Mouse (Mus musculus) layer of hippocampus, adult 9-10 months (tissue): Measurements from ENCODE around the gene Ncam1.

ENCODE experiments used
- DNase-seq: peaks from one replicate; pipeline ENCODE4 v3.0.0; 2022; ENCODE audit warnings: low spot score

Ncam1 gene

DNA sequence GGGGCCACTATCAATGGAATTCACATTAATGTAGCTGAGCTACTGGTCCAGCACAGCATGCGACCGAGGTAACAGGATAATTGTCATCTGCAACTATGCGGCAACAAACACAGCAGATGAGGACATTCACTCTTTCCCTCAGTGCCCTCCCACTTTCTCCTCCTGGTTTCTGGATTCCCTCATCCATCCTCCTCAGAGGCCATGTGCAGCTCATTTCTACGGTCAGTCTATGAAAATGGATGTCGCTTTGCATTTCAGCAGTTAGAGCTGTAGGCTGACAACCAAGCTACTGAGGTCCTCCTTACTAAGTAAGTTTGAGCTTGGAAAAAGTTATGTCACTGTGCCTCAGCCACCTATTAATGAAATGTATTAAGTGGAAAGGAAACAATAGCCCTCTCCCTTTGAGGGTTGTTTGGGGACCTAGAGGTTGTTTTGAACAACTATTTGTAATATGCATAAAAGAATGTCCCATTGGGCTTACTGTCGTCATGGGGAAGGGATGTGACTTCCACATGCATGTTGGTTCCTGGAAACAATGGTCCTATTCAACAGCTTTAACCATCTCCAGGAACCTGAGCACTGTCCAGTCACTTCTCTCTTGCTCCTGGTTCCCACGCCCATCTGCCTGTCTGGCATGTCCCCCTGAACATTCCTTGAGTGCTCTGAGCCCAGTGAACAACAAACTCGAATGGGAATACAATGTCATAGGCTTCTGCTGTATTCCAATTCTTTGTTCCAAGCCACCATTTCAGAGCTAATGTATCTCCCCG is 122.8 kb downstream of the Ncam1 start:
- DNase-seq = no peak

DNA sequence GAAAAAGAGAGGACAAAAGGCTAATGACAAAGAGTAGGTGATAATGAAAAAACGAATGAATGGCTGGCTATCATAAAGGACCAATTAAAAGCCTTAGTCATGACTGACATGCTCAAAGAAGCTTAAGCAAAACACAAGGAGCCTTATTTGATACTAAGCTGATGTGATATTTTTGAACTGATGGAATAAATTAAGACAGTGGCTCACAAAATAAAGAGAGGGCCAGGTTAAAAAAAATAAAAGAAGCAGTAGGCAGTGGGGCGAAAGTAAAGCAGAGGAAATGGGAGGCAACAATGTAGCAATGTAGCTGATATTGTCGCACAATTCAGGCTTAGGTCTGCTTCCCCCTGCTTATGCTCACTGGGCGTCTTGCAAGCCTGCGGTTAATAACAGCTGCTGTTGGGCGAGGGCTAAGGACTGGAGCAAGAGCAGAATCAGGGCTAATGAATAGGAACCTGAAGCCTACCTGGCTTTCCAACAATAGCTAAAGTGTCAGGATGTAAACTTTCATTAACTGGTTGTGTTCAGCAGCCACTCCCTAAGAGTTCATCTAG is 126.0 kb downstream of the Ncam1 start:
- no peak for DNase-seq

DNA sequence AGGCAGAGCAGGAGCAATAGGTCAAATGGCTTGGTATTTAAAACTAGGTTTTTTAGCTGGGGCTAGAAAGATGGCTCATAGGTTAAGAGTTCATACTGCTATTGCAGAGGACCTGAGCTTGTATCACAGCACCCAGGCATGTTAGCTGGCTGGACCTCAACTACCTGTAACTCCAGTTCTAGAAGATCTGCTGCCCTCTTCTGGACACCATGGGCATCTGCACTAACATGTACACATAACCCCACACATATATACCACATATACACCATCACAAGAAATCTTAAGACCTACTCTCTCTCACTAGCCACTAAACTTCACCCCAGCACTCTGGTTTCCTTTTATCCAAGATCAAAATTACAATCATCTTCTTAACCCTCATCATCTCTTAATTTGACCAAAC is 131.7 kb downstream of the Ncam1 start:
- no peak for DNase-seq

DNA sequence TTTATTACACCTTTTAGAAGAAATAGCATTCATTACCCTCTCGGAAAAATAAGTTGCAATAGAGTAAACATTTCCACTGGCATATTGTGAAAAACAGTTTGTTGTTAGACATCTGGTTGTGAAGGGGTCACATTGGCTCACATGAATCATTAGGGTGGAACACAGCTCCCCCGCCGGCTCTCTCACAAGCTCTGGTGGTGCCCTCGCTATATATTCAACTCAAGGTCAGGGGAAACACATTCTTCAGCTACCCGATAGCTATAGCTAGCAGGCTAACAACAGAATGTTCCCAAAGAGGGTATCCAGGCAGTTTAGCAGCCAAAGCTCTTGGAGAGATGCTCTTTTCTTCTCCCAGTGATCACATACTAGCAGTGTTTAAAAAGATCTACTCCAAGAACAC is 133.4 kb downstream of the Ncam1 start:
- no peak for DNase-seq

DNA sequence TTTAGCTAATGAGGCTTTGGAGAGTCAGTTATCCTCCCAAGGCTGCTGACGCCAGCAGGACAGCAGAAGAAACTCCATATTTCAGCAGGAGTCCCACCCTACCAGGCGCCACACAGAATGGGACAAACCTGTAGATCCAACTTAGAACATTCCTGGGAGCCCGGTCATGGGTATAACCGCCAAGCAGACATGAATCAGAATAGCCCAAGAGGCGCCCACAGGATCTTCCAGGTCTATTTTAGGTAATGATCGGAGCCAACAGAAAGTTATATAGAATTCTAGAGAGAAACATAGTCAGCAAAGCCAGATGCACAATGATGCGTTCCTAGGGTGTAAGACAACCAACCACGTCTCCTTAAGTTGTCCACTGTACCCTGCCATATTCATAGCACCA is 134.8 kb downstream of the Ncam1 start:
- DNase-seq = no peak

DNA sequence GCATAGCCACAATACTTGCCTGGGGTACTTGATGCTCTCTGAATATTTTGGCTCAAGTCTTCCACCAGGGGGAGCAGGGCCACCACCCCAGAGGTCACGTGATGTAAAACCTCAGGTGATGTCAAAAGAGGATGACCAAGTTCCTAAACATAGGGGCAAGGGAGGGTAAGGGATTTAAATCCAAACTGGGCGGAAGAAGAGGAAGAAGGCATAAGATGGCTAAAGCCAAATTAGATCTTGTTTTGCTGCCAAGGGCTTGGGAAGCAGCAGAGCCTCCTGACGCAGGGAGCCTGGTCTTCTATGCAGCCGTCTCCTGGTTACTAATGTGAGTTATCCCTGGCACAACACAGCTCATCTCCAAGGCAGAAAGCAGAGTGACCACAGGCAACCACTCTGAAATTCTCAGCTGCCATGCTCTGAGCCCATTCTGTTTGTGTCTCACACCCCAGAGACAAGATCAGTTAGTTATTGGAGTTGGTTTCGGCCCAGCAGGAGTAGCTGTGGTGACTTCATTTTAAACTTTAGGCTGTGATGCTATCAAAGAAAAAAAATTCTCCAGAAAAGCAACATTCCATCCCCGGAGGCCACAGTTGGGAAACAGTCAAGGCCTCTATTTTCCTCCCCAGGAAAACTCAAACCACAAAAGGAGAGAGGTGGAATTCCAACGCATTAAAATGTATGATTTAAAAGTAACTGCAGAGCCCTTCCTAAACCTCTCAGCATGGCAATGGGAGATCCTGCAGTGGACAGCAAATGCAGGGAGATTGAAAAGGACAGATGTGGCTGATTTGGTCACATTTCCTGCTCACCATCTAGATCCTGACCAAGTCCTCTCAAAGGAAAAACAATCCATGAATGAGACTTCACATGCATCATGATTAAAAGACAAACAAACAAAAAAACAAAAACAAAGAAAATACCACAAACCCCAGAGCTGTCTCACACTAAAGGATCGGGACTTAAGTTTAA is 135.5 kb downstream of the Ncam1 start:
- DNase-seq = no peak

DNA sequence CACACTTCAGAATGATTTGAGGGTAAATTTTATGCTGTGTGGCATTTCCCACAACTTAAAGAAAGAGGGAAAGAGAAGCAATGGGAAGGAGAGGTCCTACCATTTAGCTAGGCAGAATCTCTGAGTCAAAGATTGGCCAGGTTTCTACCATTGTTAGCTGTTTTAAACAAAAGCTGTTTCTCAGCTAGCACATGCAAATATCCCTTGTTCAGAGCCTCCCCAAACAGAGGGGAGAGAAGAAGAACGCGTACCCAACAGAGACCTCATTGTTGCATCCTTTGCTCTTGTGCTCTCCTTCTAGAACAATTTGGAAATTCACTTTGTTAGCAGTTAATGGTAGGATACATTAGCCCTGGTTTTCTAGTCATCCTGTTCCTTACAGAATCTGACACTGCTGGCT is 137.2 kb downstream of the Ncam1 start:
- peak; percentile 30 for DNase-seq

DNA sequence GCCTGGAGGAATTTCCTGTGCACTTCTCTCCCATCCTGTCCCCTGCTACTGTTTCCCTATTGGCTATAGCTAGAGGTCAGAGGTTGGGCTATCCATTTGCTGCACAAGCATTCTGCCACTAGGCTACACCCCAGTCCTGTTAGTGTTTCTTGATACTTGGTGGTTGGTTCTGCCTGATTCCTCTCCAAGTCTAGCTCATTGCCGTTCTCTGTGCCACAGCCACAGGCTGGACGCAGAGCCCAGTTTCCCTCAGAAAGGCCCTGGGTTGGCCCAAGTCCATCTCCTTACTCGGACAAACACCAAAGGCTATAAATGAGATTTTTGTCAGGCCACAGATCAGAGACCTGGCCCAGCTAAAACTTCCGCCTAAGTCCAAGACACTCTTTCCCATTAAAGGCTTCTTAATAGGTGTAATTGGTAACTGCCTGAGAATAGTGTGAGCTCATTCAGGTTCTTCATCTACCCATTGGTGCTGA is 140.3 kb downstream of the Ncam1 start:
- DNase-seq = no peak

DNA sequence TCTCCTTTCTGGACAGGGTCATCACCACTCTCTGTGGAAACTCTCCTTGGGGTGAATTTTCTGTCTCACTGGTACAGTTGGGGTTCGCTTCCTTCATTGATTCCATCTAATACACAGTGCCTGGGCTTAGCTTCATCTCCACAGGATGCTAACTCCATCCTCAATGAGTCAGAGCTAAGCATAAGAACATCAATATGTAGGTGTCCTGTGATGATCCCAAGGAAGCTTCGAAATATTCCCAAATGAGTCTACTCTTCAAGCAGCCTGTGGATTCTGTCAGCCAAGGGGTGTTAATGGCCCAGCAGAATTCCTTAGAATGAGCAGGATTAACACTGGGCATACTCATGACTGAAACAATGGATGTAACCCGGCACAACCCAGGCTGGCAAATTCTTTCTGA is 144.3 kb downstream of the Ncam1 start:
- no peak for DNase-seq

DNA sequence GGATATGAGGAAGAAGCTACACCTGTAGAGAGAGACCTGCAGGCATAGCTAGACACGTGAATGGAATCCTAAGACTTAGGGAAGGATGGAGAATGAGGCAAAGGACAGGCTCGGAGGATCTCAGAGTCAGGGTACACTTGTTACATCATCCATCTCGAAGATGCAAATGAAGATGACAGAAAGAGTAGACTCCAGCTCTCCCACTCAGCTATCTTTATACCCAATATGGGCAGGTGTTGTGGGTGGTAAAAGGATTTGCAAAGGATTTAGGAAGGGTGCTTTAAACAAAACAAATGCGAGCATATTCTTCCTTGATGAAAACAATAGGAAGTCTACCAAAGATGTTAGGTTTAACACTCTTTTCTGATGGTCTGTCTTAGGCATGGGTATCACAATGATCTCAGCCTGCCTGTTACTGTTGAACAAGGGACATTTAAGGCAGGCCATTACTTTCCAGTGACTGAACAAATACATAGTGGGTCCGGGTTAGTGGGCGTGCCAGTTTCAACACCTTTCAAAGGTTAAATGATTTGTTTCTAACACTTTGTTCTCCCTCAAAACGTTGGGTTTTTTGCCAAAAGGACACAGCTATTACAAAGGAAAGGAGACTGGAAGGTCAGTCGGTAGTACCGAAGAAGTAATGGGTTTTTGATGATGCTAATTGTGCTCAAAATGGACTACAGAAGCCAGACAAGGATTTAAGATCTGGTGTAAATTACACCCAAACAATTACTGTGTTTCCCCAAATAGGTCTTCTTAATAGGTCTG is 145.1 kb downstream of the Ncam1 start:
- no peak for DNase-seq

DNA sequence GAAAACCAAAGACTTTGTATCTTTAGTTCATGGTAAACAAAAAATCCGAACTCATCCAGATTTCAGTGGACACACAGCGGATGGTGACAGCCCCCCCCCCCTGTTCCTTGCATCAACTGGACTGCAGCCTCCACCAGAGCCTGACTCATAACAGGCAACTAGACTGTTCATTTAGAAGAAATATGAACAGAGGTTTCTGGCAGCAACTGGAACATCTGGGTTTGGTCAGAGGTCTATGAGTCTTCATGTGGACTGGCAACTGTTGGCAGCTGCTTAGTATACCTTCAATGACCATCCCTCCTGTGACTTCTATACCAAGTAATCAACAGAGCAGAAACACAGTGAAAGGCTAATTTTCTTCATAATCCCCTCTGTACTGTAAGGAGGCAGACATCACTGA is 154.4 kb downstream of the Ncam1 start:
- no peak for DNase-seq

DNA sequence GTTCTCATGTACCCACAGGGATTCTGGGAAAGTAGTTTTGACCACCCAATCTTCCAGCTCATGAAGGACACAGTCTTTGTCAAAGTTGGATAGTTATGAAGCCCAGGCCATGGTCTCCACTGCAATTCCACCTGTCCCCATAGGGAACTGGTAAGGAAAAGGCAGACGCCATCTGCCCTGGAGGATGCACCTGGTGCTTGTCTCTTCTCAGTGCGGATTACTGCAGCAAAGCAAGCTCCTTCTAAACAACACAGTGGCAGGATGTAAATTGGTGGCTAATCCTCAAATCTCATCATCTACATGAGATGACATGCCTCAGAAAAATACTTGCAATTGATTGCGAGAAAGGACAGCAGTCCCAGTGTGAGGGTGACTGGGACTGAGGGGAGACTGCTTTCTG is 158.0 kb downstream of the Ncam1 start:
- no peak for DNase-seq

DNA sequence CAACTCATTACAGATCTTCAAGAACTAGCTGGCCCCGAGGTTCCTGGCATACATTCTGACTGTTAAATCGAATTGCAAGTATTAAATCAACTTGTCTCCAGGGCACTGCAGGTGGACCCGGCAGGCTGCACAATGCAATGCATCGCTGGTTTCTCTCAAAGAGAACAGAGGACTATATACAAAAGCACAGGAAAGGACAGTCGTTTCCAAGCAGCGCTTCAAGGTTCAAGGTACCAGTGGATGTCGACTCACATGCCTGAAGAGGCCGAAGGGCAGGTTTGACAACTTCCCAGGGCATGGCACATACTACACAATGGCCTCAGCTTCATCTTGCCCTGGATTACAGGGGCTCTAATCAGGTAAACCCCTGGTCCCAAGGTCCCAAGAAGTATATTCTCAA is 158.6 kb downstream of the Ncam1 start:
- DNase-seq = no peak

DNA sequence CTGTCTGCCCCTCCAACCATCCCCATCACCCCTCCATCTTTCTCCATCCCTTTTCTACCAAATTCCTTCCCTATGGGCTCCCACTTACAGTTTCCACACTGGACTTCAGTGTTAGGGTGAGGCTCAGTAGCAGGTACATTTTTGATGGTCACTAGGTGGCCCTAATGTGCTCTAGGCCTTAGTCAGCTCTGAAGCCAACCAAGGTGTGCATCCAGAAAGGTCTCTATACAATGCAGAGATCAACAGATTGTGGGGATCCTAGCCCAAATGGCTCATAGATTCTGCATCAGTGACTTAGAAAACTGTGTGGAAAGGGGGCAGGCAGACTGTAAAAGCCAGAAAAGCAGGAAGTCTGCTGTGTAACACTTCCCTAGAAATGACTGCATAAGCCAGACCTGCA is 160.8 kb downstream of the Ncam1 start:
- DNase-seq = no peak

DNA sequence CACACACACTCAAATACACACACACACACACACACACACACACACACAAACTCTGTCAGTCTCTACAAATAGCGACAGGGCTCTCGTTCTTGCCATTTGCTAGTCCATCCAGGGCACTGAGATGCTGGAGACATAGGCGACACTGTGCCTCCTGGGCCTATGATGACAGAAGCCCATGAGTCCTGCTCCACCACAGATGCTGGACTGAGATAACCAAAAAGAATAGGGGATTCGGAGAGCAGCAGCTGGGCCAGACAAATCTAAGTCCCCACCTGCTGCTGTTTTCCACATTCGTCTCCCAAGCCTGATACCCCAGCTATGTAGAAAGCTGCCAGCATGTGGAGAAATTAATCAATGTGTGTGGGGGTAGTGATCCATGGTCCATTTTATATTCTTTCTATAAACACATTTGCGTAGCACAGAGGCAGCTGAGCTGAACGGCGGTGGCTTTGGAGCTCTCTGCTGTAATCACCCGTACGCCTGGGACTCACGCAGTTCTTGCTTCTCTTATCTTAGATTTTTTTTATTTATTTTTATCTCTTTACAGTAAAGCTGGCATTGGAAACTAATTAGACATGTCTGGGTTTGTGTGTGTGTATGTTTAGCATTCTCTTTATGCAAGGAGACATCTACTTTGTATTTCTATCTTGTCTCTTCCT is 162.9 kb downstream of the Ncam1 start:
- DNase-seq = no peak

DNA sequence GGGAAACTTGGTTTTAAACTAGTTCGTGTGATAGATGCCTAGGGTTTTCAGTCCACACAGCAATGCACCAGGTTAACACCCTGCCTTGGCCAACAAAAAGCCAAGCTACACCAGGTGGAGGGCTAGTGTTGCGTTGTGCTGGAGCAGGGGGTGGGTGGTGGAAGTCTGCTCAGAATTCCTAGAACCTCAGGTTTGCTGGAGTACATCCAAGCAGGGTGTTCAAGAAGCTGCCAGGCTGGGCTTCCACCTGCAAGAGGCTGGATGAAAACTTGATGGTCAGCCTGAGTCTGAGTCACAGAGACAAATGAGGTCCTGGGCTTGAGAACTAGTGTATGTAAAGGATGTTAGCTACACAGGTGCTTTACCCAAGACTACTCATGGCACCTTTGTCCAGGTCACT is 166.1 kb downstream of the Ncam1 start:
- no peak for DNase-seq

DNA sequence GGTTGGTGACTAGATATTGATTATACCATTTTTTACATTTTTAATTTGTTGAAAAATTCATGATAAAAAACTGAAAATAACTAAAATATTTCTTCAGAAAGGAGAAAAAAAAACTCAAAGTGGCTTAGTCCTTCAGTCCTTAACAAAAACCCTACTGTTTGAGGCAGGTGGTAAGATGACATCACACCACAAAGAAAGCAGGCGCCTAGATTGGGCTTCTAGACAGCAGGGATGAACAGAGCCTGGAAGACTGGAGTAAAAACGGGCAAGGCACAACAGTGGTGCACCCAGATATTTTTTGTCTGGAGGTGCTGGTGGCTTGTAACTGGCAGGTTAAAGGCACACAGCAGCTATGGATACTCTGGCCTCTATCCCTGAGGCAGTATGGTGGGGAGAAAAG is 168.4 kb downstream of the Ncam1 start:
- DNase-seq = no peak

DNA sequence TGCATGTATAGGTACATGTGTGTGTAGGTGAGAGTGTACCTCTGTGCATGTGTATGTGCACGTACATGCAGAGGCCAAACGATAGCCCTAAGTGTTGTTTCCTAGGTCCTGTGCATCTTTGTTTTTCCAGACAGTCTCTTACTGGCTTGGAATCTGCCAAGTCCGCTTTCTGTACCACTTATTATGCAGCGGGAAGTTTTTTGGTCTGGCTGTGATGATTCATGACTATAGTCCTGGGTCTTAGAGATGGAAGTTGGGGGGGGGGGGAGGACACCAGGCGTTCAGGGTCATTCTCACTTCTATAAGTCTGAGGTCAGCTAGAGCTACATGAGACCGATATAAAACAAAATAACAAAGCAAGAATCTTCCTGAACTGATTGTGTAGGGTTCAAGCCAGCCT is 173.8 kb downstream of the Ncam1 start:
- DNase-seq = no peak

DNA sequence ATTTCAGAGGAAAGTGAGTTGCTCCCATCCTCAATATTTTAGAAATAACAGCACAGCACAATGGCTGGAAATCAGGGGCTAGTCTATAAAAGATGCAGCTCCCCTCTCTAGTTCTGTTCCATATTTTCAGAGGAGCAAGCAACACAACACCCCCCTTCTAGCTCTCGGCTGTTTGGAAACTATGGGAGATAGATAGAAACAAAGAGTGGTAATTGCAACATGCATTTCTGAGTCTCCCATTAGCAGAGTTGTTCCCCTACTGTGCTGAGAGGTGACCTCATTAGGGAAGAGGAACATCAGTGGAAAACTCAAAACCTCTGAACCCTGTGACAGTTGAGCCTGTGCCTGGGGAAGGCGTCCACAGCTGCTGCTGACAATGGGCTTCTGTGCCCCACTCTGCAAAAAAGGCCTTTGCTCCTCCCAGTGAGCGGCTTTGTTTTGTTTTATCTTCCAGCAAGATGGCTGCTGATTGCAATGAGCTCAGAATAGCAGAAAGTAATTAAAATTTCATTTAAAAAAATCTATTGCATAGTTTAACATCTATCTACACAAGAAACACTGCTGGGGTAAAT is 174.7 kb downstream of the Ncam1 start:
- no peak for DNase-seq

DNA sequence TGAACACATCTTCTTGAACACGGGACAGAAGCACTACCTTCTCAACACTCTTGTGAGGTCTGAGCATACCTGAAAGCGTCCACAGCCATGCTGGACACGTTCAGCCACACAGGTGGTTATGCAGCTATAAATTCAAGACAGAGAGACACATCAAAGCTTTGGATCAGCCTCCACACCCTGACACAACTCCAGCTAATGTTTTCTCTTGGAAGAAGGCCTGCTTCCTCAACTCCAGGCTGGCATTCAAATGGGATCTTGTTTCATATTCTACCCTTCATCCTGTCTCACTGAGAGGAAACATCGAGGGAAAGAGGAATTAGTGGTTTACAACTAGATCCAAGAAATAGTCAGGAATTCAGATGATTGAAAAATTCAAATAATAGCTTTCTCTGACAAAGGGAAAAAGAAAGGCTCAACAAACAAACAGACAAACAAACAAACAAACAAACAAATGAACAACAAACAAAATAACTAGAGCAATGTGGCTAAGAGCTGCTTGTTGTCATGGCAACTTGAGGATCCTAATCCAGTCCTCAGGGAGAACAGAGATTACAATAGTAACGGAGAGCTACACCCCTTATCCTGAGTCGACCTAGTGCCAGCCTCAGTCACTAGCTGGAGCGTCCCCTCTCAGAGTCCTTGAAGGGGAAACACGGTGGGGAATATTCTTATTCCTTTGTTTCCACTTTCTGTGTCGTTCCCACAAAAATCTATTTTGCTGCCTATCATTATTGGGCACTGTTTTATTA is 175.6 kb downstream of the Ncam1 start:
- DNase-seq = no peak

DNA sequence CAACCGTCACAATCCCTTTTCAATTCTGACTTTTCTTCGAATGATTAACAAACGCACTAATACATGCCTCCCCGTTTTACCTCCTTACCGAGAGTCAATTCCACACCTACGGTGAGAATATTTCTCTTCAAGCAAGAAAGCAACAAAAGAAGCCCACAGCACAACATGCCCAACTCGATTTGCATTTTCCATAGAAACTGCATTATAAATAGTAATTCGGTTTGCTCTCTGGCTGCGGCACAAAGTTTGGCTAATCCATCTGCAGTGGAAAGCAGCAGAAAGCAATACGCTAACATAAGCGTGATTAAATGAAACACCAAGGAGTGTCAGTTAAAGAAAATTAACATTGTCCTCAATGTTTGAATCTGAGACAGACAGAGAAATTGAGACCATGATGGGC is 177.0 kb downstream of the Ncam1 start:
- DNase-seq = no peak
